Mouse (Mus musculus) ES-E14 (cell line): ENCODE measurements around the gene Inf2. TPM values are rescaled to one million over a fixed set of nuclear protein-coding genes. Genes with fewer than 3 reads are reported as not detected.

Experiments
- DNase-seq: peaks from one replicate; pipeline ENCODE4 v3.0.0-alpha.2; 2013; ENCODE audit warnings: low read depth, low spot score
- H3K27ac ChIP-seq: 2 replicates; pipeline ENCODE4 v1.5.1; 2012; ENCODE audit warnings: low read depth, mild to moderate bottlenecking, low read length, moderate library complexity, mixed read lengths; ENCODE audit not compliant: poor library complexity, insufficient read depth, severe bottlenecking
- H3K36me3 ChIP-seq: 2 replicates; pipeline ENCODE4 v1.6.1; 2012; ENCODE audit warnings: mild to moderate bottlenecking, low read length, moderate library complexity, mixed read lengths; ENCODE audit not compliant: control insufficient read depth, poor library complexity, insufficient read depth, severe bottlenecking
- H3K4me1 ChIP-seq, 2 experiments: fragments of 150-350 bp in 1 of 2; sonication (generic) in 1 of 2; 2 replicates each; pipeline ENCODE4 v1.6.1; 2012; ENCODE audit warnings: low read length in 2 of 2, mild to moderate bottlenecking in 1 of 2, mixed read lengths in 1 of 2; ENCODE audit not compliant: control insufficient read depth in 2 of 2, insufficient read depth in 2 of 2, poor library complexity in 1 of 2
- H3K4me3 ChIP-seq, 2 experiments: fragments of 150-350 bp in 1 of 2; sonication (generic) in 1 of 2; 2 replicates each; pipeline ENCODE4 v1.5.1; 2012; ENCODE audit warnings: low read length in 2 of 2, low read depth in 1 of 2, mild to moderate bottlenecking in 1 of 2, mixed read lengths in 1 of 2; ENCODE audit not compliant: insufficient read depth in 1 of 2, poor library complexity in 1 of 2, severe bottlenecking in 1 of 2
- H3K9ac ChIP-seq: 2 replicates; pipeline ENCODE4 v1.6.1; 2012; ENCODE audit warnings: low read depth, mild to moderate bottlenecking, low read length, mixed read lengths; ENCODE audit not compliant: poor library complexity, insufficient read depth, severe bottlenecking
- H3K9me3 ChIP-seq: fragments of 150-350 bp; sonication (generic); 2 replicates; pipeline ENCODE4 v1.6.1; 2012; ENCODE audit warnings: low read depth, mild to moderate bottlenecking, low read length; ENCODE audit not compliant: control insufficient read depth, insufficient read depth
- CHD2 ChIP-seq: IDR thresholded peaks from 2 replicates; pipeline ENCODE4 v1.6.1; 2014; ENCODE audit warnings: mild to moderate bottlenecking, low read depth, low read length, inconsistent platforms
- HCFC1 ChIP-seq: IDR thresholded peaks from 2 replicates; pipeline ENCODE4 v1.6.1; 2012; ENCODE audit warnings: low read length, inconsistent platforms, borderline replicate concordance; ENCODE audit not compliant: insufficient read depth
- MAFK ChIP-seq: IDR thresholded peaks from 2 replicates; pipeline ENCODE4 v1.6.1; 2014; ENCODE audit warnings: mild to moderate bottlenecking, low read depth, low read length, inconsistent platforms; ENCODE audit not compliant: insufficient read depth
- ZC3H11A ChIP-seq: IDR thresholded peaks from 2 replicates; pipeline ENCODE4 v1.6.1; 2012; ENCODE audit warnings: low read depth, mild to moderate bottlenecking, inconsistent platforms, low read length, borderline replicate concordance
- ZNF384 ChIP-seq: IDR thresholded peaks from 2 replicates; pipeline ENCODE4 v1.6.1; 2012; ENCODE audit warnings: low read depth, low read length, inconsistent platforms
- in situ Hi-C, 2 experiments: fragments of 600-800 bp; cut with MboI; formaldehyde crosslinking; loops; one replicate each; pipeline ENCODE4 v1.15.1; 2025; ENCODE audit warnings: low sequenced_read_pairs in 2 of 2, inconsistent platforms in 1 of 2; ENCODE audit not compliant: unreplicated experiment in 2 of 2
- total RNA-seq: library from RNA; depleted of rRNA; stranded (reverse); fragments of 300-350 nt; gene quantifications from 2 replicates; pipeline ENCODE4 v1.2.3, GENCODE M21; 2012

Gene Inf2
- total RNA-seq, 1 experiment: 21.0 TPM

DNA sequence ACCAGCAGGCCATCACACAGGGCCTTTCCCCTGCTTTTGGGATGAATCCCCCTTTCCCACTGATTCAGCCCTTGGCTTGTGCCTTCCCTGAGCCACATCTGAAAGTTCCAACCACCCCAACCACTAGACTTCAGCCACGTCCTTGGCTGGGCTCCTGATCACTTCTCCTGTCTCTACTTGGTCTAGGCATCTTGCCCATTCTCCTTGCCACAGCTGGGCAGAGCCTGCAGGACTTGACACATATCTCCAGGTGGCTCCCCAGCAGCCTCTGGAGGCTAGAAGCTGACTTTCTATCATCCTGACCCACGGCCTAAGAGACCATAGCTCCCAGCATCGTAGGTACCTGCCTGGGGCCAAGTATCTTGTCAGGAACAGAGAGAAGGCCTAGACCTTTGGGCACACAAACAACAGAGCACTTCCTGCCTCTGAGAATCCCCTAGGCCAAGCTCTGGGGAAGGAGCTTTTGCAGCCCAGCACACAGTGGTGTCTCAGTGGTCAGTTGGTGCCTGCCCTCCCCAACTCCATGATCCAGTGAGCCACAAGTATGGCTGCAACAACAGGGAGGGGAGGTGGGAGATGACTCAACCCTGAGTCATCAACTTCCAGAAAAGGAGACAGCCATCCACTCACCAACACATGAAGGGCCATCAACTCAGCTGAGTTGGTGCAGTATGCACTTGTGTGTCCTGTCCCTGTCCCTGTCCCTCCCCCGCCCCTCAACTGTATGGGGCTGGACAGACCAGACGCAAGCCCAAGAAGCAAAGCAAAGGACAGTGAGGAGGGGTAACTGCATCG, 10.1 kb upstream of the Inf2 start:
- DNase-seq: no peak
- Histone ChIP-seq H3K27ac (no peak overlapping the region), H3K9ac (no peak overlapping the region), H3K4me3 (no peak overlapping the region), H3K9me3 (no peaks in the 10 kb centered on the region), H3K36me3 (no peaks in the 10 kb centered on the region), H3K4me1 (peaks cover 0 to 20% of the 10 kb centered on the region in 2 experiments; a peak in 3 of 4 replicates)
- in situ Hi-C loops: no loop called here
- TF ChIP-seq ZC3H11A: no peak
- 0 out of 2 replicates have a peak, but pooled peaks have one; percentile 3 for TF ChIP-seq MAFK

- Histone ChIP-seq H3K9me3 (no peaks in the 10 kb centered on the region), H3K4me1 (peaks cover 0 to 18% of the 10 kb centered on the region in 2 experiments; a peak in 3 of 4 replicates), H3K9ac (no peak overlapping the region), H3K36me3 (no peaks in the 10 kb centered on the region), H3K4me3 (no peak overlapping the region), H3K27ac (no peak overlapping the region)
- in situ Hi-C loops: no loop called here
- TF ChIP-seq MAFK (no peak), HCFC1 (no peak), ZNF384 (no peak), ZC3H11A (no peak), CHD2 (no peak)
- no peak for DNase-seq
These were observed 9.2 kb upstream of the Inf2 start for GRCm38 (mm10) chr12:112579430-112579829.

GRCm38 (mm10) chr12:112579926-112580325, 8.7 kb upstream of the Inf2 start:
- peaks cover 0 to 17% of the 10 kb centered on the region in 2 experiments; a peak in 3 of 4 replicates for H3K4me1 ChIP-seq
- H3K9me3 ChIP-seq: no peaks in the 10 kb centered on the region
- no peak overlapping the region for H3K4me3 ChIP-seq
- DNase-seq: no peak
- in situ Hi-C loops: no loop called here
- no peaks in the 10 kb centered on the region for H3K36me3 ChIP-seq
- H3K27ac ChIP-seq: no peak overlapping the region
- H3K9ac ChIP-seq: no peak overlapping the region
- TF ChIP-seq HCFC1: no peak
- TF ChIP-seq CHD2: no peak
- no peak for TF ChIP-seq MAFK
- TF ChIP-seq ZC3H11A: no peak
- TF ChIP-seq ZNF384: no peak

DNA sequence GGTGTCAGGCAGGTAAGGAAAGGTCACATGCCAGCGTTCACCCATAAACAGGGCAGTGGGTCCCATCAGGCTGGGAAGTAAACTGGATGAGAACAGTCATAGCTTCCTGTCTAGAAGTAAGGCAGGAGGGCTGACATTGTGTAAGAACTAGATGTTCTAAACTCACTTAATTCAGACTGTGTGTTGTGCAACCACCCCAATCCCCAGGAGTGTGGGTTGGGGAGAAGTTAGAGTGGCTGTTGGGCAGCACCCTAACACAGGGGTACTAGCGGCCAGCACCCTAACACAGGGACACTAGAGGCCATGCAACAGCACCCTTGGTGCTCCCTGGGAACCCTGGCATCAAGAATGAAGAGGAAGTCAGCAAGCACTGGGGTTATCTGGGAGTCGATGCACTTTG, 7.5 kb upstream of the Inf2 start:
- H3K9ac ChIP-seq: no peak overlapping the region
- H3K36me3 ChIP-seq: no peaks in the 10 kb centered on the region
- TF ChIP-seq MAFK (no peak), HCFC1 (no peak), ZC3H11A (no peak), ZNF384 (no peak), CHD2 (no peak)
- H3K9me3 ChIP-seq: no peaks in the 10 kb centered on the region
- no peak for DNase-seq
- in situ Hi-C loops: no loop called here
- no peak overlapping the region for H3K27ac ChIP-seq
- no peak overlapping the region for H3K4me3 ChIP-seq
- H3K4me1 ChIP-seq: peaks cover 0 to 13% of the 10 kb centered on the region in 2 experiments; a peak in 3 of 4 replicates

DNA sequence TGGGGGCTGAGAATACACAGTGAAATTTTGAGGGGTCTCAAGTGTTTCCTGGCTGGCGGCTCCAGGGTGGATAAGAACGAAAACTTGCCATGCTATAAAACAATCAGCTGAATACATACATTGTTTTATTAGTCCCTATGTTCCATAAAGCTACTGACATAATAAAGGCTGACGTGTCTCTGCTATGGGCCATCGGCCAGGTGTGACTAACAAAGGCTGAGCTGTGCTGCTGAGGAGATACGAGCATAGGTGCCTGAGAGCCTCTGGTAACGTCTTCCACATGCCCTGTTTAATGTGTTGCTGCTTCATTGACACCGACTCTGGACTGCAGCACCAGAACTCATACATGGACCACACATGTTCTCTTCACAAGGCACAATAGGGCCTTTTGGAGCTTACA, 3.6 kb upstream of the Inf2 start:
- no peak overlapping the region for H3K27ac ChIP-seq
- in situ Hi-C loops: no loop called here
- no peak overlapping the region for H3K9ac ChIP-seq
- no peaks in the 10 kb centered on the region for H3K9me3 ChIP-seq
- DNase-seq: no peak
- H3K4me3 ChIP-seq: no peak overlapping the region
- H3K36me3 ChIP-seq: no peaks in the 10 kb centered on the region
- H3K4me1 ChIP-seq: peaks cover 2 to 6% of the 10 kb centered on the region in 2 experiments; a peak in 1 of 4 replicates
- no peak for TF ChIP-seq MAFK
- no peak for TF ChIP-seq HCFC1
- TF ChIP-seq CHD2: no peak
- TF ChIP-seq ZC3H11A: no peak
- TF ChIP-seq ZNF384: no peak
